Mouse (Mus musculus) embryonic facial prominence, embryonic 13.5 days (tissue): ENCODE measurements around the gene Agbl2. TPM values are rescaled to one million over a fixed set of nuclear protein-coding genes. Genes with fewer than 3 reads are reported as not detected.
"Not testable (repeated sequence)": the region's sequence is repeated elsewhere in the genome, so short reads cannot be mapped to it uniquely, and the experiment has no call there.

Experiments used
- ATAC-seq: fragments of 200-750 bp; cut with Nextera tagmentation; 2 replicates; pipeline ENCODE4 v1.8.0; 2017; ENCODE audit warnings: low read depth; ENCODE audit not compliant: insufficient number of reproducible peaks, insufficient read depth, low FRiP score, low TSS enrichment
- H3K27ac ChIP-seq: fragments of 300-500 bp; sonication (generic); 2 replicates; pipeline ENCODE4 v1.5.1; 2015; ENCODE audit warnings: moderate library complexity, mild to moderate bottlenecking, inconsistent platforms
- H3K27me3 ChIP-seq: fragments of 300-500 bp; sonication (generic); 2 replicates; pipeline ENCODE4 v1.6.1; 2015; ENCODE audit warnings: mild to moderate bottlenecking, inconsistent platforms
- H3K36me3 ChIP-seq: fragments of 300-500 bp; sonication (generic); 2 replicates; pipeline ENCODE4 v1.6.1; 2015; ENCODE audit warnings: mild to moderate bottlenecking, inconsistent platforms
- H3K4me1 ChIP-seq: fragments of 300-500 bp; sonication (generic); 2 replicates; pipeline ENCODE4 v1.6.1; 2015; ENCODE audit warnings: inconsistent platforms
- H3K4me2 ChIP-seq: fragments of 300-500 bp; sonication (generic); 2 replicates; pipeline ENCODE4 v1.6.1; 2015; ENCODE audit warnings: moderate library complexity, mild to moderate bottlenecking, inconsistent platforms
- H3K4me3 ChIP-seq: fragments of 300-500 bp; sonication (generic); 2 replicates; pipeline ENCODE4 v1.5.1; 2015; ENCODE audit warnings: mild to moderate bottlenecking, inconsistent platforms
- H3K9ac ChIP-seq: fragments of 300-500 bp; sonication (generic); 2 replicates; pipeline ENCODE4 v1.6.1; 2015; ENCODE audit warnings: mild to moderate bottlenecking, inconsistent platforms
- H3K9me3 ChIP-seq: fragments of 300-500 bp; sonication (generic); 2 replicates; pipeline ENCODE4 v1.6.1; 2016; ENCODE audit warnings: inconsistent platforms
- WGBS: fragments of 180-500 bp; shearing (Covaris S2); methylation state at CpG from one replicate; pipeline ENCODE4 v1.1.7; 2015; ENCODE audit warnings: mixed read lengths; 5-methylcytosine and 5-hydroxymethylcytosine counted together
- polyA plus RNA-seq: library from polyadenylated mRNA; unstranded; fragments of >200 nt; fragmentation: Nextera tagmentation; extraction: Ambion mirVana; gene quantifications from 2 replicates; pipeline ENCODE4 v1.2.1, GENCODE M21; 2015

Agbl2 gene
- polyA plus RNA-seq, 1 experiment from 2014 or later = 2.0 TPM

DNA sequence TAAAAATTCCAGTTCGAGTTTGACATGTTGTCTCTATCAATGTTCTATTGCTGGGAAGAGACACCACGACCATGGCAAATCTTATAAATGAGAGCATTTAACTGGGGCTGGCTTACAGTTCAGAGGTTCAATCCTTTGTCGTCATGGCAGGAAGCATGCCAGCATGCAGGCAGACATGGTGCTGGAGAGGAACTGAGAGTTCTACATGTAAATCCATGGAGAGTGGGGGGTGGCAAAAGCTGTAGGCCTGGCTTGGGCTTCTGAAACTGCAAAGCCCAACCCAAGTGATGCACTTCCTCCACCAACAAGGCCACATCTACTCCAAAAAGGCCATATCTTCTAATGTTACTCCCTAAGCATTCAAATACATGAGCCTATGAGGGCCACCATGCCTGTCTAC, 38.4 kb downstream of the Agbl2 start:
- 77% methylated on average over 3 of the region's 3 CpGs for WGBS
- no peaks in the 10 kb centered on the region for H3K4me1 ChIP-seq
- no peak for ATAC-seq
- H3K27ac ChIP-seq = no peak overlapping the region
- H3K27me3 ChIP-seq = no peaks in the 10 kb centered on the region
- no peaks in the 10 kb centered on the region for H3K36me3 ChIP-seq
- H3K4me2 ChIP-seq = no peak overlapping the region
- no peaks in the 10 kb centered on the region for H3K9me3 ChIP-seq
- H3K9ac ChIP-seq = no peak overlapping the region
- no peak overlapping the region for H3K4me3 ChIP-seq

GRCm38 (mm10) chr2:90822978-90823377, 40.5 kb downstream of the Agbl2 start:
- Histone ChIP-seq H3K9ac (no peak overlapping the region), H3K4me3 (no peak overlapping the region), H3K27ac (no peak overlapping the region), H3K27me3 (no peaks in the 10 kb centered on the region), H3K36me3 (no peaks in the 10 kb centered on the region), H3K4me2 (no peak overlapping the region), H3K4me1 (no peaks in the 10 kb centered on the region), H3K9me3 (no peaks in the 10 kb centered on the region)
- ATAC-seq = no peak
- 88% methylated on average over 2 of the region's 2 CpGs for WGBS

GRCm38 (mm10) chr2:90823781-90824180, 41.3 kb downstream of the Agbl2 start:
- Histone ChIP-seq H3K9ac (no peak overlapping the region), H3K4me3 (no peak overlapping the region), H3K27ac (no peak overlapping the region), H3K36me3 (no peaks in the 10 kb centered on the region), H3K27me3 (no peaks in the 10 kb centered on the region), H3K9me3 (no peaks in the 10 kb centered on the region), H3K4me1 (no peaks in the 10 kb centered on the region), H3K4me2 (no peak overlapping the region)
- WGBS = 83% methylated on average over 6 of the region's 6 CpGs
- no peak for ATAC-seq

DNA sequence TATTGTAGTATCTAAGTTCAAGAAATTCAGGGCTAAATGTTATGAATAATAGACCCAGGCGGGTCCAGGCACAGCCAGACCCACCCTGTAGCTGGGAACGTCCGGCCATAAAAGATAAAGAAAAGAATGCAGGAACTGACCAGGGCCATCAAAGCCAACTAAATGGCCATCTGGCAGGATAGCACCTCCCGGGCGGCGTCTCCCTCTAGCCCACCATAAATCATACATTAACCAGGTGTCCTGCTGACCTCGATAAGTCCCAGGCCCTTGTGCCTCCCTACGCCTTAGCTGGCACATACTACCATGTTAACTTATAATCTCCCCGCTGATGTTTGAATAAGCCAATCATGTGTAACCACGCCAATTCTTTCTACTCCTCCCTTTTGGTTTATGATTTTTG, 42.0 kb downstream of the Agbl2 start:
- H3K4me2 ChIP-seq, H3K9me3 ChIP-seq: not testable (repeated sequence)
- 84% methylated on average over 10 of the region's 10 CpGs for WGBS

GRCm38 (mm10) chr2:90825515-90826172, 43.1 kb downstream of the Agbl2 start:
- Histone ChIP-seq H3K4me3 (no peak overlapping the region), H3K27me3 (no peaks in the 10 kb centered on the region), H3K4me2 (no peak overlapping the region), H3K27ac (no peak overlapping the region), H3K4me1 (no peaks in the 10 kb centered on the region), H3K9me3 (no peaks in the 10 kb centered on the region), H3K9ac (no peak overlapping the region), H3K36me3 (no peaks in the 10 kb centered on the region)
- ATAC-seq = no peak
- WGBS = 85% methylated on average over 11 of the region's 11 CpGs

More for the DNA sequence above, 42.0 kb downstream of the Agbl2 start:
- H3K4me1 ChIP-seq, H3K36me3 ChIP-seq, H3K27me3 ChIP-seq, H3K9ac ChIP-seq, H3K27ac ChIP-seq, H3K4me3 ChIP-seq, ATAC-seq: not testable (repeated sequence)

GRCm38 (mm10) chr2:90828739-90829138, 46.2 kb downstream of the Agbl2 start:
- H3K36me3 ChIP-seq = no peaks in the 10 kb centered on the region
- H3K27ac ChIP-seq = no peak overlapping the region
- H3K27me3 ChIP-seq = no peaks in the 10 kb centered on the region
- H3K9ac ChIP-seq = no peak overlapping the region
- no peak overlapping the region for H3K4me3 ChIP-seq
- no peaks in the 10 kb centered on the region for H3K4me1 ChIP-seq
- H3K9me3 ChIP-seq = no peaks in the 10 kb centered on the region
- 60% methylated on average over 7 of the region's 7 CpGs for WGBS
- H3K4me2 ChIP-seq = no peak overlapping the region
- ATAC-seq = no peak

DNA sequence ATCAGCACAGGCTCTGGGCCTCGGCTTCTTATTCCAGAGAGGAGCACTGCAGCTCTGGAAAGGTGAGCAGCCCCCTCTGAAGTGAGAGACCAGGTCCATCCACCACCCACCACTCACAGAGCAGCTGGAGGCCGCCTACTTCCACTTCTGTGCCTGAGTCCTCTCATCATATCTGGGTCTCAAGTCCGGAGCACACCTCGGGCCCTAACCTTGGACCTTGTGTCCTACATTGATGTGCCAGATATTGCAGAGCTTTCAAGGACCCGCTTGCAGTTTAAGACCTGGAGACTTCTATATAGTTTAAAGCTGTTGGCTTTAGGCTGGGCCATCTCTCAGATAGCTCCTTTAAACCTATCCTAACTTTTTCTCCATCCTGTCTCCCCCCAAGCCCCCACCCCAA, 51.0 kb downstream of the Agbl2 start:
- H3K4me2 ChIP-seq = no peak overlapping the region

GRCm38 (mm10) chr2:90838621-90839020, 56.1 kb downstream of the Agbl2 start:
- Histone ChIP-seq H3K9me3 (no peaks in the 10 kb centered on the region), H3K27ac (no peak overlapping the region), H3K27me3 (no peaks in the 10 kb centered on the region), H3K36me3 (no peaks in the 10 kb centered on the region), H3K4me3 (no peak overlapping the region), H3K9ac (no peak overlapping the region), H3K4me2 (no peak overlapping the region), H3K4me1 (no peaks in the 10 kb centered on the region)
- 81% methylated on average over 2 of the region's 2 CpGs for WGBS
- no peak for ATAC-seq

More for the DNA sequence above, 51.0 kb downstream of the Agbl2 start:
- Histone ChIP-seq H3K9me3 (no peaks in the 10 kb centered on the region), H3K9ac (no peak overlapping the region), H3K4me1 (no peaks in the 10 kb centered on the region), H3K4me3 (no peak overlapping the region), H3K27ac (no peak overlapping the region), H3K27me3 (no peaks in the 10 kb centered on the region), H3K36me3 (no peaks in the 10 kb centered on the region)
- 77% methylated on average over 5 of the region's 5 CpGs for WGBS
- ATAC-seq = no peak

GRCm38 (mm10) chr2:90843666-90844065, 61.1 kb downstream of the Agbl2 start:
- 65% methylated on average over 1 of the region's 1 CpGs for WGBS
- no peak overlapping the region for H3K4me3 ChIP-seq
- H3K27me3 ChIP-seq = no peaks in the 10 kb centered on the region

GRCm38 (mm10) chr2:90844262-90844661, 61.7 kb downstream of the Agbl2 start:
- no peak for ATAC-seq
- H3K9me3 ChIP-seq = no peaks in the 10 kb centered on the region
- H3K4me2 ChIP-seq = no peak overlapping the region
- no peak overlapping the region for H3K4me3 ChIP-seq
- H3K4me1 ChIP-seq = peaks cover 11% of the 10 kb centered on the region; the same call in 1 of the 2 replicates
- H3K27me3 ChIP-seq = no peaks in the 10 kb centered on the region
- WGBS = 75% methylated on average over 5 of the region's 5 CpGs
- H3K27ac ChIP-seq = no peak overlapping the region
- no peak overlapping the region for H3K9ac ChIP-seq
- no peaks in the 10 kb centered on the region for H3K36me3 ChIP-seq

More at GRCm38 (mm10) chr2:90843666-90844065, 61.1 kb downstream of the Agbl2 start:
- Histone ChIP-seq H3K27ac (no peak overlapping the region), H3K9me3 (no peaks in the 10 kb centered on the region), H3K36me3 (no peaks in the 10 kb centered on the region), H3K9ac (no peak overlapping the region), H3K4me1 (0 out of 2 replicates have a peak, but pooled peaks cover 8% of the 10 kb centered on the region), H3K4me2 (no peak overlapping the region)
- no peak for ATAC-seq

DNA sequence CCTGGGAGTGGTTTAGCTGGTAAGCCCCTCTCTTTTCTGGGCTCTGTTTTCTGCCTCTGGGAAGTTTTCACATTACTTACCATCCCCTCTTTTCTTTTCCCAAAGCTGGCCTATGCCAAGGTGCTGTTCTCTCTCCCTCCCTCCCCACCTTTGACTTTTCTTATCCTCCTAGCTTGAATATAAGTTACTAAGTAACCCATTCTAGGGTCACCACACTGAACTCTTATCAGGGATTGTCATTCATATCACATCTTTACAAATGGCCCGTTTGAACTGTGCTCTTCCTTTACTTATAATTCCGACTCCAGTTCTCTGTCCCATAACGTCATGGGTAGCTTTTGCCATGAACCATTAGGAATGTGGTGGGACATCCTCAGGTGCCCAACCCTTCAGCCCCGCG, 62.7 kb downstream of the Agbl2 start:
- no peaks in the 10 kb centered on the region for H3K27me3 ChIP-seq
- no peak overlapping the region for H3K9ac ChIP-seq
- WGBS = 82% methylated on average over 5 of the region's 5 CpGs
- no peak for ATAC-seq
- H3K36me3 ChIP-seq = peaks cover 7% of the 10 kb centered on the region
- no peaks in the 10 kb centered on the region for H3K9me3 ChIP-seq
- H3K4me1 ChIP-seq = peaks cover 12% of the 10 kb centered on the region; the same call in 1 of the 2 replicates
- H3K4me3 ChIP-seq = no peak overlapping the region
- H3K27ac ChIP-seq = no peak overlapping the region
- no peak overlapping the region for H3K4me2 ChIP-seq

GRCm38 (mm10) chr2:90846171-90846570, 63.6 kb downstream of the Agbl2 start:
- 0 out of 2 replicates have a peak overlapping the region, but pooled peaks have one; percentile 57 for H3K27ac ChIP-seq
- peak overlapping the region; percentile 90; the same call in 1 of the 2 replicates for H3K9ac ChIP-seq
- ATAC-seq = no peak
- peaks cover 12% of the 10 kb centered on the region; the same call in 1 of the 2 replicates for H3K4me1 ChIP-seq
- no peaks in the 10 kb centered on the region for H3K9me3 ChIP-seq
- H3K36me3 ChIP-seq = peaks cover 17% of the 10 kb centered on the region
- H3K4me3 ChIP-seq = peak overlapping the region; percentile 87
- peak overlapping the region; percentile 63 for H3K4me2 ChIP-seq
- WGBS = 45% methylated on average over 6 of the region's 6 CpGs
- no peaks in the 10 kb centered on the region for H3K27me3 ChIP-seq
